Mouse (Mus musculus): ENCODE measurements around the gene Rasl11a. TPM values are rescaled to one million over a fixed set of nuclear protein-coding genes. Genes with fewer than 3 reads are reported as not detected.

Rasl11a gene
- polyA plus RNA-seq, 1 experiment from 2014 or later, result 138 TPM

DNA sequence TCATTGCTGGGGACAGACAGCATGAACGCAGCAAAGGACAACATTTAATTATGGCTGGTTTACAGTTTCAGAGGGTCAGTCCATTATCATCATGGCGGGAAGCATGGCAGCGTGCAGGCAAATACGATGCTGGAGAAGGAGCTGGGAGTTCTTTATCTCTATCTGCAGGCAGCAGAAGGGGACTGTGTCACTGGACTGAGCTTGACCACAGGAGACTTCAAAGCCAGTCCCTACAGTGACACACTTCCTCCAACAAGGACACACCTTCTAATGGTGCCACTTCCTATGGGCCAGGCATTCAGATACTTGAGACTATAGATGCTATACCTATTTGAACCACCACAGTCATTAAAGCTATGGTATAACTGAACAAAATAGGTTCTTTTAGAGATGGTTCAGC is 29.5 kb upstream of the Rasl11a start:
- Histone ChIP-seq H3K27ac (ENCODE audit: low read length) (no peak overlapping the region), H3K27me3 (replicated peaks; ENCODE audit: insufficient read depth, low read length) (no peaks in the 10 kb centered on the region), H3K4me3 (ENCODE audit: low read depth, low read length) (no peak overlapping the region), H3K36me3 (ENCODE audit: insufficient read depth, low read length) (no peaks in the 10 kb centered on the region), H3K4me1 (ENCODE audit: insufficient read depth, low read depth, low read length) (no peaks in the 10 kb centered on the region), H3K9ac (replicated peaks; ENCODE audit: low read depth) (no peak overlapping the region), H3K9me3 (ENCODE audit: low read length) (no peaks in the 10 kb centered on the region), H3K4me2 (replicated peaks; ENCODE audit: low read depth, low read length) (no peak overlapping the region)
- ATAC-seq (no peak), DNase-seq (ENCODE audit: low spot score) (no peak)
- TF ChIP-seq CTCF (IDR thresholded peaks at IDR 0.05), result no peak
- TF ChIP-seq EP300 (IDR thresholded peaks at IDR 0.05), result no peak
- 85% methylated on average over 4 of the region's 4 CpGs for WGBS

DNA sequence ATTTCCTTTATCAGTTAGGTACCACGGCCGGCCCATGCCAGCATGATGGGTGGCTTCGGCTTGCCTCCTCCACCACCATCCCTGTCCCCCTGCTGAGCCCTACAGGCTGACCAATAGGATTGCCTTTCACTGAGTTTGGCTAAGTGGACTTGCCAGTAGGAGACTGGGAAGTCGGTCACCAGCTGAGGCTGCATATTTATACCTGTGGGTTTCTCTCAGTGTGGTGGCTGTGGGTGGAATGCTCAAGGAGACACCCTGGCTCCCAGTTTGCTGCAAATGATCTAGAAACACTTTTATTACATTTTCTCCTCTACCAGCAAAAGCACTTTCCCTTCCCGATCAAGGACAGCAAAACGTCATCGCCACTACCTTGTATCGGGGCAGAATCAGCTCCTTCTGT is 27.3 kb upstream of the Rasl11a start:
- no peaks in the 10 kb centered on the region for H3K36me3 ChIP-seq (ENCODE audit: insufficient read depth, low read length)
- H3K9ac ChIP-seq (replicated peaks; ENCODE audit: low read depth), result no peak overlapping the region
- no peak overlapping the region for H3K27ac ChIP-seq (ENCODE audit: low read length)
- ATAC-seq, result no peak
- DNase-seq (ENCODE audit: low spot score), result no peak
- H3K9me3 ChIP-seq (ENCODE audit: low read length), result no peaks in the 10 kb centered on the region
- H3K4me1 ChIP-seq (ENCODE audit: insufficient read depth, low read depth, low read length), result no peaks in the 10 kb centered on the region
- no peak overlapping the region for H3K4me3 ChIP-seq (ENCODE audit: low read depth, low read length)
- H3K27me3 ChIP-seq (replicated peaks; ENCODE audit: insufficient read depth, low read length), result no peaks in the 10 kb centered on the region
- H3K4me2 ChIP-seq (replicated peaks; ENCODE audit: low read depth, low read length), result no peak overlapping the region
- WGBS, result 76% methylated on average over 8 of the region's 8 CpGs
- TF ChIP-seq CTCF (IDR thresholded peaks at IDR 0.05) (no peak), EP300 (IDR thresholded peaks at IDR 0.05) (no peak)

DNA sequence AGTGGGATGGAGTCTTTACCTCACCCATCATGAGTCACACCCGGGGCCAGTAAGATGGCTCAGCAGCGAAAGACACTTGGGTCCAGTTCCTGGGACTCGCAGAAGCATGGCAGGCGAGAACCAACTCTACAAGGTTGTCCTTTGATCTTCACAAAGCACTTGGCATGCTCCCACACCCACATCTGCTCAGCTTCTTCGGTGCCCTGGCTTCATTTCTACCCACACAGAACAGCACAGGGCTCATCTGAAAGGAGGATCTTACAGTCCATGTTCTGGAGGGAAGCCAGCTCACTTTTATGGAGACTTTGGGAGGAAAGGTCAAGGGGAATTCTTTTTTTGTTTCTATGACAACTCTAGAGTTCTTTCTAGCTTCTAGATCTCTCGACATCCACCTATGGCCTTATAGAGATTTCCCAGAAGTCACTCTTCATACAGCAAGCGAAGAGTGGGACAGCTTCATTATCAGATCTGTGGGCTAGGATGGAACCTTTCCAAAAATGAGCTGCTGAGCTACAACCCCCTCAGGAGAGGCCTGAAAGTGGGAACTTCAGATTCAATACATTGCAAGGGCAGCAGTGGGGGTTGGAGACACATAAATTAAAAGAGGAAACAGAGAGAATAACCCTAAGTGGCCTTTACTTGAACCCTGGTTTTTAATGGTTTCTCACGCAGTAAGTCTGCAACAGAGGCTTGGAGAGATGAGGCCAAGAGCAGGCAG is 25.8 kb upstream of the Rasl11a start:
- Histone ChIP-seq H3K27ac (ENCODE audit: low read length) (no peak overlapping the region), H3K9me3 (ENCODE audit: low read length) (no peaks in the 10 kb centered on the region), H3K4me3 (ENCODE audit: low read depth, low read length) (no peak overlapping the region), H3K4me2 (replicated peaks; ENCODE audit: low read depth, low read length) (no peak overlapping the region), H3K27me3 (replicated peaks; ENCODE audit: insufficient read depth, low read length) (no peaks in the 10 kb centered on the region), H3K9ac (replicated peaks; ENCODE audit: low read depth) (no peak overlapping the region), H3K4me1 (ENCODE audit: insufficient read depth, low read depth, low read length) (no peaks in the 10 kb centered on the region), H3K36me3 (ENCODE audit: insufficient read depth, low read length) (no peaks in the 10 kb centered on the region)
- ATAC-seq (no peak), DNase-seq (ENCODE audit: low spot score) (no peak)
- 66% methylated on average over 8 of the region's 8 CpGs for WGBS
- TF ChIP-seq EP300 (IDR thresholded peaks at IDR 0.05) (no peak), CTCF (IDR thresholded peaks at IDR 0.05) (no peak)

DNA sequence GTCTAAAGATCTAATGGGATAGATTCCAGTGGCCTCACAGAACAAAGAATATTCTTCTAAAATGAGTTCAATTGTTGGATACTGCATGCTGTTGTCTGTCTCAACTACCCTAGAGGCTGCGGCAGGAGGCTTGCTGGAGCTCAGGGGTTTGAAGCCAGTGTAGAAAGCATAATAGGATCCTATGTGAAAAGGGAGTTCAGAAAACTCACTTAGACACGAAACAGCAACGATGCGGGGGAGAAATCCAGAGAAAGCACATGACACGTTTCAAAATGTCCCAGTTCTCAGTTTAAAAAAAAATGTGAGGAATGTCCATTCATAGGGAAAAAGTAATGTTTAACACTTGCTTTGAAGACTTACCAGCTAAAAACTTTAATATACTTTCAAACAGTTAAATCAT is 21.9 kb upstream of the Rasl11a start:
- no peak for TF ChIP-seq EP300 (IDR thresholded peaks at IDR 0.05)
- TF ChIP-seq CTCF (IDR thresholded peaks at IDR 0.05), result no peak
- no peak overlapping the region for H3K27ac ChIP-seq (ENCODE audit: low read length)
- no peaks in the 10 kb centered on the region for H3K36me3 ChIP-seq (ENCODE audit: insufficient read depth, low read length)
- no peak overlapping the region for H3K4me2 ChIP-seq (replicated peaks; ENCODE audit: low read depth, low read length)
- no peaks in the 10 kb centered on the region for H3K9me3 ChIP-seq (ENCODE audit: low read length)
- H3K4me3 ChIP-seq (ENCODE audit: low read depth, low read length), result no peak overlapping the region
- no peaks in the 10 kb centered on the region for H3K27me3 ChIP-seq (replicated peaks; ENCODE audit: insufficient read depth, low read length)
- ATAC-seq, result no peak
- H3K4me1 ChIP-seq (ENCODE audit: insufficient read depth, low read depth, low read length), result 0 out of 2 replicates have a peak, but pooled peaks cover 3% of the 10 kb centered on the region
- H3K9ac ChIP-seq (replicated peaks; ENCODE audit: low read depth), result no peak overlapping the region
- DNase-seq (ENCODE audit: low spot score), result no peak
- WGBS, result 64% methylated on average over 5 of the region's 5 CpGs

DNA sequence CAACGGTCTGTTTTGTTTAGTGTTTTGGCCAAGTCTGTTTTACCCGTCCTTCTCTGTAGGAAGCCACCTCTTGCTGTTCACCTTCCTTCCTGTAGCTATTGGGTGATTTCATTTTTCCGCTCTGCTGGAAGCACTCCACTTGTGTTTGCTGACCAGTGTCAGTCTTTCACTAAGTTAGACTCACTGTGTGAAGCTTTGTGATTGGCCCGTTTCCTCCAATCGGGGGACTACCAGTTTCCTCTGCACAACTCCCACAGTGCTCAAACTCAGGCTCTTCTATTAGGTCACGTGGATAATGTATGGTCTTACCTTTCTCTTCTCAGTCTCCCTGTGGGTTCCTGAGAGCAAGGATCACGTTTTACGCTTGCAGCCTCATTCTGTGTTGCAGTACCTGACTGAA is 15.3 kb upstream of the Rasl11a start:
- peak overlapping the region; percentile 14; the same call in 1 of the 2 replicates for H3K4me2 ChIP-seq (replicated peaks; ENCODE audit: low read depth, low read length)
- TF ChIP-seq CTCF (IDR thresholded peaks at IDR 0.05), result no peak
- TF ChIP-seq EP300 (IDR thresholded peaks at IDR 0.05), result no peak
- 33% methylated on average over 8 of the region's 8 CpGs for WGBS

DNA sequence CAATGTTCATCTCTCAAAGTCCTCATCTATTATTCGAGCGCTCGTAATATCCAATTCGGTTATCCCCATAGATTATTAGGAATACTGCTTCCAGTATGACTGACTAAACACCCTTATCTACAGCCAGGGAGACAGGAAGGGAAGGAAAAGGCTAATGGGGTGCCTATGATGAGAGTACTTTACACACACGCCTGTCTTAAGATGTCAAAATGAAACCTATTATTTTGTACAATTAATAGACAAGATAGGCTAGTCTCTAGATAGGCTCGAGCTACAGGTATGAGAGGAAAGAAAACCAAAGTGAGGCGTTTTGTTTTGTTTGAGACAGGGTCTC is 12.5 kb upstream of the Rasl11a start:
- Histone ChIP-seq H3K9me3 (ENCODE audit: low read length) (no peaks in the 10 kb centered on the region), H3K36me3 (ENCODE audit: insufficient read depth, low read length) (peaks cover 22% of the 10 kb centered on the region; the same call in 1 of the 2 replicates), H3K27ac (ENCODE audit: low read length) (peak overlapping the region; percentile 77), H3K4me3 (ENCODE audit: low read depth, low read length) (peak overlapping the region; percentile 73), H3K4me2 (replicated peaks; ENCODE audit: low read depth, low read length) (peak overlapping the region; percentile 79), H3K4me1 (ENCODE audit: insufficient read depth, low read depth, low read length) (peaks cover 4% of the 10 kb centered on the region; the same call in 1 of the 2 replicates), H3K27me3 (replicated peaks; ENCODE audit: insufficient read depth, low read length) (no peaks in the 10 kb centered on the region), H3K9ac (replicated peaks; ENCODE audit: low read depth) (peak overlapping the region; percentile 84; the same call in 1 of the 2 replicates)
- 32% methylated on average over 7 of the region's 7 CpGs for WGBS
- TF ChIP-seq EP300 (IDR thresholded peaks at IDR 0.05) (no peak), CTCF (IDR thresholded peaks at IDR 0.05) (no peak)
- peak; percentile 30 for ATAC-seq
- DNase-seq (ENCODE audit: low spot score), result no peak

More for the DNA sequence above, 15.3 kb upstream of the Rasl11a start:
- peak; percentile 46 for DNase-seq (ENCODE audit: low spot score)
- Histone ChIP-seq H3K27me3 (replicated peaks; ENCODE audit: insufficient read depth, low read length) (no peaks in the 10 kb centered on the region), H3K9me3 (ENCODE audit: low read length) (no peaks in the 10 kb centered on the region), H3K4me3 (ENCODE audit: low read depth, low read length) (no peak overlapping the region), H3K4me1 (ENCODE audit: insufficient read depth, low read depth, low read length) (peaks cover 7% of the 10 kb centered on the region; the same call in 1 of the 2 replicates), H3K9ac (replicated peaks; ENCODE audit: low read depth) (no peak overlapping the region), H3K36me3 (ENCODE audit: insufficient read depth, low read length) (no peaks in the 10 kb centered on the region), H3K27ac (ENCODE audit: low read length) (no peak overlapping the region)
- no peak for ATAC-seq

All from lung, postnatal 0 days (tissue).